Mouse (Mus musculus): Measurements from ENCODE around the gene Kif1b.

The Kif1b gene

GRCm38 (mm10) chr4:149144459-149144858, 163.0 kb downstream of the Kif1b start:
- DNase-seq (ENCODE audit: extremely low spot score, low spot score): peak; percentile 87

- no peak for DNase-seq (ENCODE audit: extremely low spot score, low spot score)
Observed at GRCm38 (mm10) chr4:149143594-149143993, 163.9 kb downstream of the Kif1b start.

- DNase-seq (ENCODE audit: extremely low spot score, low spot score): no peak
Observed at GRCm38 (mm10) chr4:149138515-149138914, 169.0 kb downstream of the Kif1b start.

- peak; percentile 100 for DNase-seq (ENCODE audit: extremely low spot score, low spot score)
Observed at GRCm38 (mm10) chr4:149136982-149137770, 170.3 kb downstream of the Kif1b start, which contains the start of gene Cenps. Cenps (minus strand) TSS chr4:149137629.

- no peak for DNase-seq (ENCODE audit: extremely low spot score, low spot score)
Observed at GRCm38 (mm10) chr4:149136116-149136850, 171.2 kb downstream of the Kif1b start.

- no peak for DNase-seq (ENCODE audit: extremely low spot score, low spot score)
Observed at GRCm38 (mm10) chr4:149133395-149133794, 174.1 kb downstream of the Kif1b start.

- no peak for DNase-seq (ENCODE audit: extremely low spot score, low spot score)
Observed at GRCm38 (mm10) chr4:149131789-149132565, 175.5 kb downstream of the Kif1b start.

- no peak for DNase-seq (ENCODE audit: extremely low spot score, low spot score)
Observed at GRCm38 (mm10) chr4:149131021-149131752, 176.3 kb downstream of the Kif1b start.

- DNase-seq (ENCODE audit: extremely low spot score, low spot score): no peak
Observed at GRCm38 (mm10) chr4:149128467-149128866, 179.0 kb downstream of the Kif1b start.

GRCm38 (mm10) chr4:149126663-149127062, 180.8 kb downstream of the Kif1b start, which contains the start of gene Cort:
Cort (minus strand) TSS chr4:149126763.
- no peak for DNase-seq (ENCODE audit: extremely low spot score, low spot score)
